Mouse (Mus musculus) thymus, adult 2 months (tissue): ENCODE data around the gene Cwc25. TPM values are rescaled to one million over a fixed set of nuclear protein-coding genes. Genes with fewer than 3 reads are reported as not detected.

ENCODE experiments used
- DNase-seq: peaks from one replicate; pipeline ENCODE4 v3.0.0; 2021
- H3K27ac ChIP-seq: fragments of 200-500 bp; 2 replicates; pipeline ENCODE4 v1.5.1; 2012; ENCODE audit warnings: low read length, control low read depth; ENCODE audit not compliant: control insufficient read depth, insufficient read depth
- H3K27me3 ChIP-seq: fragments of 200-500 bp; 2 replicates; pipeline ENCODE4 v1.6.1; 2012; ENCODE audit warnings: mild to moderate bottlenecking, low read length, moderate library complexity, mixed read lengths; ENCODE audit not compliant: control insufficient read depth, insufficient read depth
- H3K36me3 ChIP-seq: fragments of 200-500 bp; 2 replicates; pipeline ENCODE4 v1.6.1; 2012; ENCODE audit warnings: mild to moderate bottlenecking, low read length, moderate library complexity; ENCODE audit not compliant: control insufficient read depth, insufficient read depth
- H3K4me1 ChIP-seq: fragments of 200-500 bp; replicated peaks from 2 replicates; pipeline ENCODE4 v1.6.1; 2012; ENCODE audit warnings: low read length; ENCODE audit not compliant: control insufficient read depth, insufficient read depth
- H3K4me3 ChIP-seq: fragments of 200-500 bp; 2 replicates; pipeline ENCODE4 v1.5.1; 2012; ENCODE audit warnings: mild to moderate bottlenecking, low read length, control low read depth, moderate library complexity; ENCODE audit not compliant: control insufficient read depth, insufficient read depth
- CTCF ChIP-seq: fragments of 200-500 bp; IDR thresholded peaks from 2 replicates; pipeline ENCODE4 v1.5.1; 2012; ENCODE audit warnings: mild to moderate bottlenecking, control low read depth, low read length, moderate library complexity, borderline replicate concordance; ENCODE audit not compliant: control insufficient read depth, poor library complexity, insufficient read depth; ENCODE audit errors: extremely low read depth
- POLR2A ChIP-seq: fragments of 200-500 bp; IDR thresholded peaks from 2 replicates; pipeline ENCODE4 v1.6.1; 2012; ENCODE audit warnings: mild to moderate bottlenecking, low read length, control low read depth, moderate library complexity; ENCODE audit not compliant: control insufficient read depth, poor library complexity, insufficient read depth; ENCODE audit errors: extremely low read depth
- WGBS: fragments of 180-500 bp; shearing (Covaris S2); methylation state at CpG from one replicate; pipeline ENCODE4 v1.1.7; 2018; 5-methylcytosine and 5-hydroxymethylcytosine counted together
- polyA plus RNA-seq: library from polyadenylated mRNA; depleted of rRNA; stranded (reverse); fragments of >200 nt; gene quantifications from 2 replicates; pipeline ENCODE4 v1.2.3, GENCODE M21; 2012

Cwc25 gene
- polyA plus RNA-seq, 1 experiment: 14.9 TPM

GRCm38 (mm10) chr11:97743423-97743822, 22.9 kb downstream of the Cwc25 start:
- peaks cover 3% of the 10 kb centered on the region for H3K36me3 ChIP-seq
- TF ChIP-seq POLR2A: 0 out of 2 replicates have a peak, but pooled peaks have one; percentile 21
- TF ChIP-seq CTCF: no peak
- peak overlapping the region; percentile 82 for H3K27ac ChIP-seq
- peak; percentile 37 for DNase-seq
- WGBS: 1% methylated on average over 9 of the region's 9 CpGs
- H3K27me3 ChIP-seq: no peaks in the 10 kb centered on the region
- peak overlapping the region; percentile 83 for H3K4me3 ChIP-seq
- peaks cover 20% of the 10 kb centered on the region for H3K4me1 ChIP-seq

GRCm38 (mm10) chr11:97742591-97742990, 23.8 kb downstream of the Cwc25 start:
- Histone ChIP-seq H3K4me1 (peaks cover 20% of the 10 kb centered on the region), H3K27me3 (no peaks in the 10 kb centered on the region), H3K27ac (no peak overlapping the region), H3K4me3 (no peak overlapping the region), H3K36me3 (peaks cover 1% of the 10 kb centered on the region; the same call in 1 of the 2 replicates)
- 70% methylated on average over 9 of the region's 9 CpGs for WGBS
- TF ChIP-seq CTCF (no peak), POLR2A (no peak)
- no peak for DNase-seq

GRCm38 (mm10) chr11:97742157-97742556, 24.2 kb downstream of the Cwc25 start:
- Histone ChIP-seq H3K27ac (no peak overlapping the region), H3K36me3 (no peaks in the 10 kb centered on the region), H3K4me3 (no peak overlapping the region), H3K27me3 (no peaks in the 10 kb centered on the region), H3K4me1 (peaks cover 20% of the 10 kb centered on the region)
- 86% methylated on average over 5 of the region's 5 CpGs for WGBS
- DNase-seq: no peak
- TF ChIP-seq POLR2A (no peak), CTCF (no peak)

- Histone ChIP-seq H3K4me1 (peaks cover 20% of the 10 kb centered on the region), H3K4me3 (no peak overlapping the region), H3K27ac (no peak overlapping the region), H3K36me3 (no peaks in the 10 kb centered on the region), H3K27me3 (no peaks in the 10 kb centered on the region)
- DNase-seq: peak; percentile 43
- 47% methylated on average over 7 of the region's 7 CpGs for WGBS
- no peak for TF ChIP-seq CTCF
- TF ChIP-seq POLR2A: no peak
Measured at GRCm38 (mm10) chr11:97740190-97740589, 26.2 kb downstream of the Cwc25 start.

- no peak overlapping the region for H3K27ac ChIP-seq
- H3K36me3 ChIP-seq: no peaks in the 10 kb centered on the region
- 96% methylated on average over 3 of the region's 3 CpGs for WGBS
- TF ChIP-seq POLR2A: no peak
- no peak for TF ChIP-seq CTCF
- H3K4me3 ChIP-seq: no peak overlapping the region
- H3K4me1 ChIP-seq: peaks cover 20% of the 10 kb centered on the region
- H3K27me3 ChIP-seq: no peaks in the 10 kb centered on the region
- no peak for DNase-seq
Measured at GRCm38 (mm10) chr11:97739155-97739554, 27.2 kb downstream of the Cwc25 start.

GRCm38 (mm10) chr11:97738703-97739102, 27.7 kb downstream of the Cwc25 start:
- Histone ChIP-seq H3K36me3 (no peaks in the 10 kb centered on the region), H3K4me1 (peaks cover 20% of the 10 kb centered on the region), H3K4me3 (no peak overlapping the region), H3K27me3 (no peaks in the 10 kb centered on the region), H3K27ac (no peak overlapping the region)
- no peak for DNase-seq
- TF ChIP-seq POLR2A: no peak
- TF ChIP-seq CTCF: no peak
- WGBS: 82% methylated on average over 6 of the region's 6 CpGs

- DNase-seq: no peak
- no peaks in the 10 kb centered on the region for H3K27me3 ChIP-seq
- no peak overlapping the region for H3K4me3 ChIP-seq
- H3K36me3 ChIP-seq: no peaks in the 10 kb centered on the region
- H3K4me1 ChIP-seq: peaks cover 11% of the 10 kb centered on the region
- no peak for TF ChIP-seq POLR2A
- TF ChIP-seq CTCF: no peak
- no peak overlapping the region for H3K27ac ChIP-seq
- 91% methylated on average over 4 of the region's 4 CpGs for WGBS
Measured at GRCm38 (mm10) chr11:97737600-97737999, 28.8 kb downstream of the Cwc25 start.
